Mouse (Mus musculus) left cerebral cortex, postnatal 14 days (tissue): Measurements from ENCODE around the gene Slco2b1. TPM values are rescaled to one million over a fixed set of nuclear protein-coding genes. Genes with fewer than 3 reads are reported as not detected.
A peak's percentile ranks its signal among the peaks of the same experiment; 100 is the strongest.

ENCODE experiments used
- DNase-seq, 2 experiments: peaks; one replicate each; pipeline ENCODE4 v3.0.0; 2021 to 2022; ENCODE audit warnings: low spot score in 2 of 2, mixed read lengths in 1 of 2
- intact Hi-C: fragments of 180-260 bp; cut with DNase I; formaldehyde crosslinking; loops from one replicate; pipeline ENCODE4 v1.15.1; 2025
- total RNA-seq, 2 experiments: library from RNA; stranded (reverse); gene quantifications; 2 replicates each; pipeline ENCODE4 v1.2.3; 2021

The Slco2b1 gene
- total RNA-seq, 2 experiments from 2014 or later = 15.9 to 16.6 TPM

GRCm38 (mm10) chr7:99661571-99662230 lies 49.4 kb downstream of the Slco2b1 start:
- intact Hi-C loops = no loop called here
- no peak for DNase-seq

- intact Hi-C loops = no loop called here
These were observed 50.1 kb downstream of the Slco2b1 start for GRCm38 (mm10) chr7:99661071-99661470.

GRCm38 (mm10) chr7:99659379-99660029 lies 51.6 kb downstream of the Slco2b1 start:
- intact Hi-C loops = loop anchor here (2.0 kb wide), 2 partner anchors 51 to 139 kb away; partner anchors contain the start of gene Slco2b1

More at GRCm38 (mm10) chr7:99661071-99661470, 50.1 kb downstream of the Slco2b1 start:
- DNase-seq = no peak

GRCm38 (mm10) chr7:99654244-99654643 lies 56.9 kb downstream of the Slco2b1 start:
- intact Hi-C loops = no loop called here
- DNase-seq = no peak

More at GRCm38 (mm10) chr7:99659379-99660029, 51.6 kb downstream of the Slco2b1 start:
- DNase-seq = peak; percentile 84 to 86

GRCm38 (mm10) chr7:99649585-99649984 lies 61.6 kb downstream of the Slco2b1 start:
- no peak for DNase-seq
- intact Hi-C loops = no loop called here

GRCm38 (mm10) chr7:99648623-99649022 lies 62.5 kb downstream of the Slco2b1 start:
- intact Hi-C loops = no loop called here

GRCm38 (mm10) chr7:99644701-99645100 lies 66.4 kb downstream of the Slco2b1 start:
- intact Hi-C loops = no loop called here
- no peak for DNase-seq

More at GRCm38 (mm10) chr7:99648623-99649022, 62.5 kb downstream of the Slco2b1 start:
- no peak for DNase-seq

GRCm38 (mm10) chr7:99642078-99642477 lies 69.1 kb downstream of the Slco2b1 start:
- DNase-seq = no peak
- intact Hi-C loops = no loop called here

- no peak for DNase-seq
- intact Hi-C loops = no loop called here
These were observed 69.9 kb downstream of the Slco2b1 start for GRCm38 (mm10) chr7:99641245-99641644.

- no peak for DNase-seq
- intact Hi-C loops = no loop called here
These were observed 77.0 kb downstream of the Slco2b1 start for GRCm38 (mm10) chr7:99633966-99634665.

GRCm38 (mm10) chr7:99632286-99632685 lies 78.9 kb downstream of the Slco2b1 start:
- intact Hi-C loops = no loop called here
- DNase-seq = no peak

GRCm38 (mm10) chr7:99627366-99627765 lies 83.8 kb downstream of the Slco2b1 start:
- no peak for DNase-seq
- intact Hi-C loops = loop anchor here (5.0 kb wide), 1 partner anchor 85 kb away; the partner anchor contains the start of gene Slco2b1

GRCm38 (mm10) chr7:99626376-99627270 lies 84.5 kb downstream of the Slco2b1 start, which contains the start of gene Tpbgl:
Tpbgl (minus strand) TSS chr7:99627103.
- peak in 1 of 2 experiments; percentile 36 for DNase-seq
- intact Hi-C loops = loop anchor here (5.0 kb wide), 1 partner anchor 86 kb away; the partner anchor contains the start of gene Slco2b1

- intact Hi-C loops = loop anchor here (5.0 kb wide), 1 partner anchor 86 kb away; the partner anchor contains the start of gene Slco2b1
- DNase-seq = peak; percentile 88
These were observed 85.3 kb downstream of the Slco2b1 start for GRCm38 (mm10) chr7:99625722-99626375.

GRCm38 (mm10) chr7:99618860-99619259 lies 92.3 kb downstream of the Slco2b1 start:
- peak in 1 of 2 experiments; percentile 61 for DNase-seq
- intact Hi-C loops = loop anchor here (1.0 to 2.0 kb wide), 2 partner anchors 180 to 257 kb away; no protein-coding TSS in a partner anchor

- intact Hi-C loops = loop anchor here (2.0 kb wide), 1 partner anchor 181 kb away; no protein-coding TSS in a partner anchor
- no peak for DNase-seq
These were observed 92.9 kb downstream of the Slco2b1 start for GRCm38 (mm10) chr7:99618264-99618663.
